Mouse (Mus musculus) midbrain, postnatal 0 days (tissue): Measurements from ENCODE around the gene Tigar. TPM values are rescaled to one million over a fixed set of nuclear protein-coding genes. Genes with fewer than 3 reads are reported as not detected.

Experiments used
- ATAC-seq: fragments of 200-750 bp; cut with Nextera tagmentation; 2 replicates; pipeline ENCODE4 v1.8.0; 2017; ENCODE audit warnings: moderate number of reproducible peaks, mild to moderate bottlenecking, moderate TSS enrichment, moderate library complexity; ENCODE audit not compliant: low FRiP score
- DNase-seq: peaks from one replicate; pipeline ENCODE4 v3.0.0-alpha.2; 2015; ENCODE audit warnings: low spot score
- H3K27ac ChIP-seq: fragments of 300-500 bp; sonication (generic); 2 replicates; pipeline ENCODE4 v1.5.1; 2014; ENCODE audit warnings: low read depth, mild to moderate bottlenecking, low read length, mixed read lengths
- H3K27me3 ChIP-seq: fragments of 300-500 bp; sonication (generic); 2 replicates; pipeline ENCODE4 v1.6.1; 2014; ENCODE audit warnings: low read length, control low read depth, mixed read lengths; ENCODE audit not compliant: insufficient read depth
- H3K36me3 ChIP-seq: fragments of 300-500 bp; sonication (generic); 2 replicates; pipeline ENCODE4 v1.6.1; 2014; ENCODE audit warnings: low read length, control low read depth, mixed read lengths; ENCODE audit not compliant: insufficient read depth
- H3K4me1 ChIP-seq: fragments of 300-500 bp; sonication (generic); 2 replicates; pipeline ENCODE4 v1.6.1; 2014; ENCODE audit warnings: mild to moderate bottlenecking, control low read depth, antibody characterized with exemption, low read length, mixed read lengths; ENCODE audit not compliant: insufficient read depth
- H3K4me2 ChIP-seq: fragments of 300-500 bp; sonication (generic); 2 replicates; pipeline ENCODE4 v1.6.1; 2014; ENCODE audit warnings: low read depth, mild to moderate bottlenecking, low read length, mixed read lengths; ENCODE audit not compliant: poor library complexity, severe bottlenecking
- H3K4me3 ChIP-seq: fragments of 300-500 bp; sonication (generic); 2 replicates; pipeline ENCODE4 v1.5.1; 2014; ENCODE audit warnings: low read depth, mild to moderate bottlenecking, low read length, moderate library complexity
- H3K9ac ChIP-seq: fragments of 300-500 bp; sonication (generic); replicated peaks from 2 replicates; pipeline ENCODE4 v1.6.1; 2014; ENCODE audit warnings: mild to moderate bottlenecking, low read length, moderate library complexity, mixed read lengths; ENCODE audit not compliant: poor library complexity, severe bottlenecking
- H3K9me3 ChIP-seq: fragments of 300-500 bp; sonication (generic); 2 replicates; pipeline ENCODE4 v1.6.1; 2016; ENCODE audit warnings: low read length, control low read depth
- CTCF ChIP-seq: IDR thresholded peaks from 2 replicates; pipeline ENCODE4 v1.5.1; 2016; ENCODE audit warnings: antibody characterized with exemption, mild to moderate bottlenecking
- WGBS: fragments of 180-500 bp; shearing (Covaris S2); extraction: QIAGEN DNeasy Blood & Tissue Kit; methylation state at CpG from one replicate; pipeline ENCODE4 v1.1.7; 2014; 5-methylcytosine and 5-hydroxymethylcytosine counted together
- polyA plus RNA-seq: library from polyadenylated mRNA; unstranded; fragments of >200 nt; fragmentation: Nextera tagmentation; extraction: Ambion mirVana; gene quantifications from 2 replicates; pipeline ENCODE4 v1.2.1, GENCODE M21; 2015
- total RNA-seq: library from RNA; depleted of rRNA; stranded (reverse); fragments of >200 nt; gene quantifications from 2 replicates; pipeline ENCODE4 v1.2.3, GENCODE M21; 2014

Gene Tigar
- total and polyA plus RNA-seq, 2 experiments from 2014 or later = 4.6 to 6.1 TPM

DNA sequence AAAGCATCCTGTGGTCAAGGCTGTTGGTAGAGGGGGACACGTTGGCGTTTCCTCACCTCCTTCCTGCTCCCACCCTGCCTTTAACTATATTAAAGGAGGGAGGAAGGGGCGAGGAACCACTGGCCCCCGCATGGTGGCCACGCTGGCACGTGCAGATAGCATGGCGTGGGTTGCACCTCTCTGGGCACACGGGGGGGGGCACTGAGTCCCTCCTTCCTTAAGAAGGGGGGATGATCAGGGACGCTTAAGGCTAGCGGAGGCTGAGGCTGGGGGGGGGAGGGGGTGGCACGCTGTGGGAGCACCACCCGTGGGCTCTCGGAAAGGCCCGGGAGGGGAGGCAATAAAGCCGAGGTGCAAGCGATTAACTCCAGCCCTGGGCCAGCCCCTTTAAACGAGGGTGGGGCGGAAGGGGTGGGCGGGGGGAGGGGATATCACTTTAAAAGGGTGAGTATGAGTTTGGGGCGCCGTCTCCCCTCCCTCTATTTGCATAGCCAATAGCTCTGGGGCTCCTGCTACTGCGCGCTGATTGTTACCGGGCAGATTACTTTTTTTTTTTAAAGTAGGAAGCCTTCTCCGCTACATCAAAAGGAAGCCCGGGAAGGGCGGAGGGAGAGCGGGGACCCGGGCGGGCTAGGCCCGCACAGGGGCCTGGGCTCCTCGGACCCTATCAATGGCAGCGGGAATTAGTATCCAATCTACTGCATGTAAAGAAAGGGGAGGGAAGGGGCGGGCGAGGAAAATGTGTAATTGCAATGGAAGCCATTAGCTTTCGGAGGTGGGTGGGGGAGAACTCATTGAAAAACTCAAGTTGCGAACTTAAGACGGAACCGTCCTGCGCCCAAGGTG, 43.0 kb upstream of the Tigar start, which contains the start of gene Ccnd2:
TSS of gene Ccnd2 (minus strand) at position 88 of the 846 bp plus-strand sequence.
- Histone ChIP-seq H3K27ac (no peak within 1 kb of the TSS), H3K9ac (peak within 1 kb of the TSS; percentile 33), H3K36me3 (no peaks in the 10 kb centered on the region), H3K9me3 (no peaks in the 10 kb centered on the region), H3K27me3 (peaks cover 47% of the 10 kb centered on the region), H3K4me2 (peak within 1 kb of the TSS; percentile 88), H3K4me1 (peaks cover 21% of the 10 kb centered on the region), H3K4me3 (peak within 1 kb of the TSS; percentile 44)
- TF ChIP-seq CTCF = no peak
- WGBS = under 1% methylated on average over 39 of the region's 40 CpGs
- ATAC-seq (peak; percentile 68), DNase-seq (peak; percentile 85)

DNA sequence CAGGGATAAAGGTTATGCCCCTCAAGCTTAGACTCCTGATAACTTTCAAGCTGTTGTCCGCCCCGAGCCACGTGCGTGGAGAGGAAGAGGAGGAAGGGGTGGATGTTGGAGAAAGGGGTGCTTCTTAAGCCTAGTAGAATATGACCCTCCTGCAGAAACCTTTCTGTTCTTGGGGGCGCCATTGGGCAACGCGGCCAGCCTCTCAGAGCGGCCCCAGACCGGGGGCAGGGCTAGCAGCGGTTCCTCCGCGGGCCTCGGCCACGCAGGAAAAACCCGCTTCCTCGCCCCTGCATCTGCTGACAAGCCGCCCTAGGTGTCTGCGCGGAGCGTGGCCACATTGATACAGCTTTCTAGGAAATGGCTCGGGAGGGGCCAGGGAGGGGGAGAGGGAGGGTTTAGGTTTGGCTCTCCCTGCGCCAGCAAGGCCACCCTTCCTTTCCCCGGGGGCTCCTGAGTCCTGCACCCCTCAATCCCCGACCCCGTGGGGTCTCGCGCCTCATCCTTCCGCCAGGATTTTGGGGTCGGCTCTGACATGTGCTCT, 42.3 kb upstream of the Tigar start:
- peaks cover 21% of the 10 kb centered on the region for H3K4me1 ChIP-seq
- peak; percentile 36 for DNase-seq

DNA sequence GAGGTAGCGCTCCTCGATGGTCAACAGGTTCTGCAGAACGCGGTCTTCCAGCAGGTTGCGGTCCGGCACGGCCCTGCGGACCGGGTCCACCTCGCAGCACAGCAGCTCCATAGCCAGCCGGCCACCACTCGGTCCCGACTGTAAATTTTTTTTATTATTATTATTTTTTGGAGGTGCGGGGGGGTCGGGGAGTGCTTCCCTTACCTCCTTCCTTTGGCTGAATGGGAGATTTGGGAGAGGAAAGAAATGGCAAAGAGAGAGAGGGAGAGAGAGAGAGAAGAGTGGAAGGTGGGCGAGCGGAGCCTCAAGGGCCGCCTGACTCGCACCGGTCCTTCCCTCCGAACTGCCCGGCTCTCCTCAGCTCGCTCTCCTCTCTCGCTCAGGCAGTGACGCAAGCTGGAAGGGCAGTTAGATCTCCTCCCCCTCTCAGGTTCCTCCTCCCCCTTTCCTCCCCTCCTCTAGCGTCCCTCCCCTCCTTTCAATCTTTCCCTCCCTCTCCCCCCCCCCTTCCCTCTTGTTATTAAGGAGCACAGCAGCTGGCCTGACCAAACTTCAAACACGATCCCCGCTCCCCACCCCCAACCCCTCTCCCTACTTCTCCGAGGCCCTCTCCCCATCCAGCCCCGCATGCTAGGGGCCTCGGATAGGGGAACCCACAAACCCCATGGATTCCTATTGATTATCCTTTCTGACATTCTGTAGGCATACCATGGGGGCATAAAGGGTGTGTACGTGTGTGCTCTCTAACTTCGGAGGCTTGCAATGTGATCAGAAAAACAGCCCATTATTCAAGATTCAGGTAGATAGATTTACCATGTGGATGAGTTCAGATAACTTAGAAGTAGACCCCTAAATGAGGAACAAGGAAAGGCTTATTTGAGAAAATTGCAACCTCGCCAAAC, 41.6 kb upstream of the Tigar start:
- peak overlapping the region; percentile 55 for H3K9ac ChIP-seq
- DNase-seq (peak; percentile 81), ATAC-seq (no peak)
- peak overlapping the region; percentile 88 for H3K4me2 ChIP-seq
- H3K9me3 ChIP-seq = no peaks in the 10 kb centered on the region
- H3K27me3 ChIP-seq = peaks cover 42% of the 10 kb centered on the region
- peaks cover 21% of the 10 kb centered on the region for H3K4me1 ChIP-seq
- under 1% methylated on average over 32 of the region's 34 CpGs for WGBS
- H3K36me3 ChIP-seq = no peaks in the 10 kb centered on the region
- no peak for TF ChIP-seq CTCF
- H3K4me3 ChIP-seq = peak overlapping the region; percentile 44
- H3K27ac ChIP-seq = no peak overlapping the region

More for the DNA sequence above, 42.3 kb upstream of the Tigar start:
- H3K9me3 ChIP-seq = no peaks in the 10 kb centered on the region
- peak; percentile 6; the same call in 1 of the 2 replicates for ATAC-seq
- H3K27ac ChIP-seq = no peak overlapping the region
- peak; percentile 42 for TF ChIP-seq CTCF
- peak overlapping the region; percentile 44 for H3K4me3 ChIP-seq
- 1% methylated on average over 29 of the region's 29 CpGs for WGBS
- H3K27me3 ChIP-seq = peaks cover 44% of the 10 kb centered on the region
- H3K9ac ChIP-seq = peak overlapping the region; percentile 33; the same call in 1 of the 2 replicates
- H3K4me2 ChIP-seq = peak overlapping the region; percentile 88
- H3K36me3 ChIP-seq = no peaks in the 10 kb centered on the region

DNA sequence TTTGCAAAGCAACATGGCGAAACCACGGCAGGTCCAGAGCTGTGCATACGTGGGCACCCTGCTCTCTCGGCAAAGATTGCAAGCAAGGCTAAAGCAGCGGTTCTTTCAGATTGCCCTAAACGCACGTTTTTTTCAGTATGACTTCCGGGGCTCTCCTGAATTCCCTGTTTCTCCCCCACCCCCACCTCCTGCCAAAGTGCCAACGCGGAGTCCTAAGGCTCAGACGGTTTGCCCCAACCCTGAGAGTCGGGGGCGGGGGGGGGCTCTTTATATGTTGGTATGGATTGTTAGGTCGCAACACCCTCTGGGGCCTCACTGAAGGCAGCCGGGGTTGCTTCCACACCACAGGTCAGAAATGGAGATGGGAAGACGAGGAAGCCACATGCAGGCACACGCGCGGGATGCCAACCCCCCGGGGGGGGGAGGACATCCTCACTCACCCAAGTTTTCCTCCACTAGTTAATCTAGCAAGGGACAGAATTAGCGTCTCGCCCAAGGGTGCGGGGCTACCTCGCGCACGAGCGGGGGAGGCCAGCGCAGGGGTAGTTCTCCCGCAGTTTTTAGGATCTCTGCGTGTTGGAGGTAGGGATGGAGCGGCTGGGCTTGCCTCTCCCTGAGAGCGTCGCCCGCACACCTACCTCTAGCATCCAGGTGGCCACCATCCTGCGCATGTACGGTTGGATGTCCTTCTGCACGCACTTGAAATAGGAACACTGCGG, 40.7 kb upstream of the Tigar start:
- Histone ChIP-seq H3K27ac (no peak overlapping the region), H3K27me3 (peaks cover 37% of the 10 kb centered on the region), H3K36me3 (no peaks in the 10 kb centered on the region), H3K4me1 (peaks cover 21% of the 10 kb centered on the region), H3K9ac (peak overlapping the region; percentile 55), H3K4me2 (peak overlapping the region; percentile 88), H3K9me3 (no peaks in the 10 kb centered on the region), H3K4me3 (peak overlapping the region; percentile 44)
- DNase-seq (peak; percentile 39), ATAC-seq (no peak)
- TF ChIP-seq CTCF = no peak
- under 1% methylated on average over 38 of the region's 38 CpGs for WGBS

DNA sequence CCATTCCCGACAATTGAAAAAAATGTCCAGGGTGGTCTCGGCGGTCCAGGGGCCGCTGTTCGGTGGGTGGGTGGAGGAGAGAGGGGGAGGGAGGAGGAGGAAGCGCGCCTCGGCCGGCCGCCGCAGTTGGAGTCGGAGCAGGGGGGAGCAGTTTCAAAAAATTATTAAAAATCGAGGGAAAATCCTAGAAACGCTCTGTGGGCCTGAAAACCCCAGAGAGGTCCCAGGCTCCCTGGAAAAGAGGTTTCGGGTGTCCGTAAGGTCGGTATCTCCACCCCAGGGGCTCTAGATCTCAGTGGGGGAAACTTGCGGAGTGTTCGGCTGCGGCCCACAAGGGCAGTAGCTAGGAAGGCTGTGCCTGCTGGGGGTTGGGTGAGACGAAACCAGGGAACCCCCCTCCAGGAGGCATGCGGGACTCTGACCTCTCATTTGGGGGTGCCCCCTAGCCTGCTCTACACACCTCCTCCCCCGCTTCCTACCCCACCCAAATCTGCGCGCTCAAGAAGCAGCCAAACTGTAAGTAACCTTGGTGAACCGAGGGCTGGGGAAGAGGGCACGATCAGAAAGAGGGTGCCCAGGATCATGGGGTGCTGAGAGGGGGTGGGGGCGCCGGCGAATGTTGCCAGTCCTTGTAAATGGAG, 40.1 kb upstream of the Tigar start:
- Histone ChIP-seq H3K27me3 (peaks cover 32% of the 10 kb centered on the region), H3K4me2 (peak overlapping the region; percentile 88), H3K36me3 (no peaks in the 10 kb centered on the region), H3K4me3 (peak overlapping the region; percentile 44), H3K9ac (peak overlapping the region; percentile 55), H3K27ac (no peak overlapping the region), H3K9me3 (no peaks in the 10 kb centered on the region), H3K4me1 (peaks cover 21% of the 10 kb centered on the region)
- DNase-seq = no peak
- no peak for ATAC-seq
- TF ChIP-seq CTCF = no peak
- WGBS = under 1% methylated on average over 29 of the region's 30 CpGs
